Mouse (Mus musculus): ENCODE data around the gene Tgtp2.
"Not testable (repeated sequence)": the region's sequence is repeated elsewhere in the genome, so short reads cannot be mapped to it uniquely, and the experiment has no call there.

Gene Tgtp2

GRCm38 (mm10) chr11:49084875-49085274, 20.9 kb upstream of the Tgtp2 start:
- peak; percentile 68 for DNase-seq (ENCODE audit: low read depth)

DNA sequence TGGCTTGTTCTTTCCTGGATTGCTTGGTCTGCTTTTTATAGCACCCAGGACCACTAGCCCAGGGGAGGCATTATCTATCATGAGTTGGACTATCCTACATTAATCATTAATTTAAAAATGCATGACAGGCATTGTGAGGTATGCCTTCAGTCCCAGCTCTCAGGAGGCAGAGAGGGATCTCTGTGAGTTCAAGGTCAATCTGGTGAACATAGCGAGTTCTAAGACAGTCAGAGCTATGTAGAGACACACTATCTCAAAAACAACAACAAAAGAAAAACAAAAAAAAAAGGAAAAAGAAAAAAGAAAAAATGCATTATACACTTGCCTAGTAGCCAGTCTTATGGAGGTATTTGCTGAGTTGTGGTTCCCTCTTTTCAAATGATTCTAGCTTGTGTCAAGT, 20.4 kb upstream of the Tgtp2 start:
- DNase-seq (ENCODE audit: low read depth) = no peak

DNA sequence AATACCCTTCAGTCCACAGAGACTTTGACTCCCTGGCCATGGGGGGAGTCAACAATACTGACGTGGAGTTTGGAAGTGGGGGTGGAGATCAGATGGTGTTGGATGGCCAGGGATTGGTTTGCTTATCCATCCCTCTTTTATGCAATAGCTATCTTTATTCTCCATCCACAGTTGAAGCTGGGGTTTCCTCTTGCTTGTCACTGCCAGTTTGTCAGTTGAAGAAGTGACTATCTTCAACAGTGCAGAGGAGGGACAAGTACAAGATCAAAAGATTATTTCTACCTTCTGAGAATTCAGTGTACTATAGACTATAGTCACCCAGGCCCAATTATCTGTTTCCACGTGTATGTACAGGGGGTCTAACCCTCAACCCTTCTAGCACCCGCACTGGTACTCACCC, 19.8 kb upstream of the Tgtp2 start:
- DNase-seq (ENCODE audit: low read depth) = no peak

DNA sequence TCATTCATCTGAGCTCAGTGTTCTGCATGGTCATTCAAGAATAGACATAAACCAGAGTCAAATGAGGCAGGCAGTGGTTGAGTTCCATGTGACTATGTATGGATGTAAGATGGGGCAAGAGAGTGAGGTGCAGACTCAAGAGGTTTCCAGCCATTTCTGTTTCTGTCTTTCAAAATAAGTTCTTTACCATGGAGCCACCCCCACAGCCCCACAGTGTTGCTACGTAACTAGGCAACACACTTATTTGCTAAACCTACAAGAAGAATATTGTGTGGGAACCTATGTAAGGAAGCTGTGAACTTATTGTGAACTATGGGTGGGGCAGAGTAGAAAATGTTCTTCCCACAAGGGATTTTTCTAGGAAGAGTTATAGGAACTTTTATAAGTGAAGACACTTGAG, 19.1 kb upstream of the Tgtp2 start:
- DNase-seq (ENCODE audit: low read depth) = no peak

GRCm38 (mm10) chr11:49081886-49082285, 17.9 kb upstream of the Tgtp2 start:
- DNase-seq (ENCODE audit: low read depth) = no peak

GRCm38 (mm10) chr11:49081356-49081755, 17.4 kb upstream of the Tgtp2 start:
- DNase-seq (ENCODE audit: low read depth) = peak; percentile 62

- no peak for DNase-seq (ENCODE audit: low read depth)
Measured at GRCm38 (mm10) chr11:49080636-49081035, 16.6 kb upstream of the Tgtp2 start.

GRCm38 (mm10) chr11:49078719-49079118, 14.7 kb upstream of the Tgtp2 start:
- no peak for DNase-seq (ENCODE audit: low read depth)

DNA sequence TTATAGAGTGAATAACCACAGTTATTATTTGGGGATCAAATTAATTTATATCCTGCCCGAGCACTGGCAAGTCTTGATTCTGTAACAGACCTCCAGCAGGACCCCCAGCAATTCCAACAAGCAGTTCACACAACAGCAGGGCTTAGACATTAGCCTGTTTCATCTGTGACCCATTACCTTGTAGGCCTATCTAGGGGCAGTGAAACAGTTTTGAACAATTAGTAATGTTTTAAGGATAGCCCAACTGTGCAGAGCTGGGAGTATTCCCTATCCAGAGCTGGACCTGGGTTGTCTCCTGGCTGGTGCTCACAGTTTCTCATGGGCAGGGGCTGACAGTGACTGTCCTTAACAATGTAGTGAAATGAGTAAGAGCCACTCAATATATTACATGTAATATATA, 13.0 kb upstream of the Tgtp2 start:
- DNase-seq (ENCODE audit: low read depth) = no peak

GRCm38 (mm10) chr11:49076001-49076757, 12.2 kb upstream of the Tgtp2 start, which contains the start of gene Ifi47:
Gene Ifi47 (plus strand): TSS chr11:49076587.
- DNase-seq (ENCODE audit: low read depth) = peak; percentile 52

DNA sequence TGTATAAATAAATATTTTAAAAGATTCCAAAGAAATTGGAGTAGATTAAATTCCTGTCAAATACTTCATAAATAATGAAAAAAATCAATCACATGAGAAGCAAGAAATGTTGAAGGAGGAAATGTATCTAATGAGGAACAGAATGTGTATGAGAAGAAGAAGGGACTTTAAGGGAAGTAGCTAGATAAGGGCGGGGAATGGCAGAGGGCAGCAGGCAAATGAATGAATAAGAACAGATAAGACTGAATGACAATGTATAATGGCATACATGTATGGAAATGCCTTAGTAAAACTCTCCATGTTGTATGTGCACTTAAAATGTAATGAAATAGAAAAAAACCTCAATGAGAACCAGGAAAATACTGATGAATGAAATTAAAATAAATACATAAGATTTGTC, 4.4 kb upstream of the Tgtp2 start:
- no peak for DNase-seq (ENCODE audit: low read depth)

DNA sequence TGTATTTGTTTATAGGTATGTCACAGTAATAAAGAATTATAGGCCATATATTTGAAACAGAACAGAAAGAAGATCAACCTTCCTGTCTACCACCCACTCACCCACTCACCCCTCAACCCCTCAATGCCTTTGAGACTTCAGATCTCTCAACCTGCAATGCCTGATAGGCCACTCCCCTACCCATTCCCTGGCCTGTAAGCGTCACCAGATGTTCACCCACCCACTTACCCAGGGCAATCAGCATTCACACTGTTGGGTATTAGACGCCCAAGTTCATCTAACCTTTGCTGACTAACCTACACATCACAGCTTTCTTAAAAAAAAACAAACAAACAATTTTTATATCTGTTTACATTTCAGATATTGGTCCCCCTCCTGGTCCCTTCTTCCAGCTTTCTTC, 2.1 kb downstream of the Tgtp2 start:
- DNase-seq (ENCODE audit: low read depth) = not testable (repeated sequence)

GRCm38 (mm10) chr11:49060061-49060460, 3.9 kb downstream of the Tgtp2 start:
- not testable (repeated sequence) for DNase-seq (ENCODE audit: low read depth)

DNA sequence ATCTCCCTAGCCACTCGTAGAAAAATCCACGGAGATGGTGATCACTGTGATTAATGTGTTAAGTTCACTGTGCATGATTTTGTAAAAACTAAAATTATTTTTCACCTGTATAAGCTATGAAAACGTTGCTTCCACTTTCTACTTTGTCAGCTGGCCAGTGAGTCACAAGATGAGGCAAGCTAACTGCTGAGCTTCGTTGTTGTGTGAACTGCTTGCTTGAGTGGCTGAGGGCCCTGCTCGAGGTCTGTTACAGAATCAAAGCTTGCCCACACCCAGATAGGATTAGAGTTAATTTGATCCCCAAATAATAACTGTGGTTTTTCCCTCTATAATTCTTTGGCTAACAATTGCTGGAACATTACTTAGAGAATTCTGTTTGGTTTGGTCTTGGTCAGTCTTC, 12.1 kb downstream of the Tgtp2 start:
- not testable (repeated sequence) for DNase-seq (ENCODE audit: low read depth)

DNA sequence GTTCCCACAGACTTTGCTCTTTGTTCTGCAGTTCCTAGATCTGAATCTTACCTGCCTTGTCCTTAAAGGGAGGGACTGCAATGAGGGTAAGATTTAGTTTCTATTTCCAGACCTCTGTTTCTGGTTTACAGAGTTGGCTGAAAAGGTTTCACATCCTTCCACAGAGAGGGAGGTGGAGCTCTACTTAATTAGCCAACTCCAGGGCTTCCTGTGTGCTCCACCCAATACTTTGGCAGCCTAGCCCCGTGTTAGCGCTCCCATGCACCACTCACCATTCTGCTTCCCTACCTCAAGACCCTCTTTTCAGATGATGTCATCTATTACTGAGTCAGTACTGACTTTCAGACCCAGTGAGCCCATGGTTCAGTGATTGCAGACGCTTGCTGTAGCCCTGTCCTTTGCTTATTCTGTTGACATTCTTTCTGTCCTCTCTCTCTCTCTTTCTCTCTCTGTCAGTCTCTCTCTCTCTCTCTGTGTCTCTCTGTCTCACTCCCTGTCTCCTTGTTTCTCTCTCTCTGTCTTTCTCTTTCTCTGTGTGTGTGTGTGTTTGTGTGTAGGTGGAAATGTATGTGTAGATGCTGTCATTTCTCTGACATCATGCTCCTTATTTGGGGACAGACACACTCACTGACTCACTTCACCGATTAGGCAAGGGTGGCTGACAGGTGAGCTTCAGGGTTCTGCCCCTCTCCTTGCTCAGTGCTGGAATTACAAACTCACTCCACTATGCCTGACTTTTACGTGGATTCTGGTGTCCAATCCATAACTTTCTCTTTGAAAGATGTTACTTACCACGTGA, 12.7 kb downstream of the Tgtp2 start, which contains the start of gene 9930111J21Rik2:
Gene 9930111J21Rik2 (minus strand): TSS at position 150 of the 799 bp plus-strand sequence.
- not testable (repeated sequence) for DNase-seq (ENCODE audit: low read depth)

DNA sequence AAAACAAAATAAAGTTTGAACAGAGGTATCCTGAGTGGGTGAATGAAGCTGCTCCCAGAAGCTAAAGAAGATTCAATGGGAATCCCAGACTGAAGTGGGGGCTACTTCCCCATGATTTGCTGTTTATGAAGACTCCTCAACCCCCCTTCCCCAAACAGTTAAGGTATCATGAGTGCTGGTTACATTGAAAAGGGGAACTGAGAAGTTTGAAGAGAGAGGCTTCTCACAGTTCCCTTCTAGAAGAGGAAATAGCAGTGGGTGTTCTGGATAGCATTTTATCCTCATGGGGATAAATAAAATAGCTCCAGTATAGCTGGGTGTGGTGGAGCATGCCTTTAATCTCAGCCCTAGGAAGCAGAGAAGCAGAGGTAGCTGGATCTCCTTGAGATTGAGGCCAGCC, 13.9 kb downstream of the Tgtp2 start:
- not testable (repeated sequence) for DNase-seq (ENCODE audit: low read depth)

DNA sequence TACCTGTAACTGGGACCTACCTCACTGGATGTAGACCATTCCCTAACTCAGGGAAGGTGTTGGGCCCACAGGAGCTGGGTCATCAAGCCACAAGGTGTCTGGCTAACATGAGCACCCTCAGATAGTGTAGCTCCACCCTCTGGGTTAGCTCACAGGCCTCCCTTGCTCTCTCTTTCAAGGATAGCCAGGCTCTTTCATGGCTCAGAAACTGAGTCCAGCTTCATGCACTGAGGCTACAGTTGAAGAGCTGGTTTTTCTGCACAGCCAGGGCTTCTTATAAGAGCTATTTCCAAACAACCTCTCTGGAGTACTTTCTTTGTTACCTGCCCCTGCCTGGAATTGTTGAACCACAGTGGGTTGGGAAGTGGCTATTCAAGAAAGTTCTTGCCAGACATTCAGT, 51.9 kb downstream of the Tgtp2 start:
- not testable (repeated sequence) for DNase-seq (ENCODE audit: low read depth)
